Mouse (Mus musculus) right cerebral cortex, postnatal 14 days (tissue): ENCODE measurements around the gene Bik.

Source experiments
- DNase-seq: peaks from one replicate; pipeline ENCODE4 v3.0.0; 2022

Bik gene

DNA sequence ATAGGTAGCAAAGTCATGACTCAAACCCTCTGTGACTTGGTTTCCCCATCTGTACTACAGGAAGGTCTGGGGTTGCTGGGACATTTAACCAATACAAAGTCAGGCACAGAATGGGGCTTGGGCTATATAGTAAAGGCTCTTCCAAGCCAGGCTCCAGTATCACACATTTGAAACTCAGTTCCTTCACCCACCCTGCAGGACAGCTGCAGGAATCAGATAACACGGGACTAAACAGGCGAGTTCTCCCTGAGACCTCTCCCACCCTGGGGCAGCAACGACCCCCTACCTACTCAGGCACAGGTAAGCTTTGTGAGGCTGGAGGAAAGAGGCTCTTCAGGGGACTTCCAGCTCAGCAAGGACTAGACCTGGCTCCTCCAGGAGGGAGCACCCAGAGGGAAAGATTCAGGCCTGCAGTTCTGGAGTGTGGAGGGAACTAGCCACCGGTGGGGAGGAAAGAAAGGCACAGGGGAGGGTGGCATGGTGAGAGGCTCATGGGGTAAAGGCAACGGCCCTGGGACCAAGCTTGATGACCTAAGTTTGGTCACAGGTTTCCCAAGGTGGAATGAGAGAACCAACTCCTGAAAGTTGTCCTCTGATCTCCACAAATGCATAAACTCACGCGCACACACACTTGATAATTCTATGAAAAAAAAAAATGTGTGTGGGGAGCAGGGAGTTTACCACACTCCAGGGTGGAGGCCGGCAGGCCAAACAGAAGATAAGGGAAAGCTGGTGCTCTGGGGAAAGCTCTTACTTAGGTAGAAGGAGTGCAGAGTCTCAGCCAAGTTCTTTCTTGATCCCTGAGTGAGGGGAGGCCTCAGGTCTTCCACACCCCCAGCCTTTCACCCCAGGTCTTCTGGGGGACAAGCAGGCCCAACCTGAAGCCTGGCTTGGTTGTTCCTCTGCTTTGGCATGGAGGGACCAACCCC, 65.9 kb downstream of the Bik start:
- no peak for DNase-seq

DNA sequence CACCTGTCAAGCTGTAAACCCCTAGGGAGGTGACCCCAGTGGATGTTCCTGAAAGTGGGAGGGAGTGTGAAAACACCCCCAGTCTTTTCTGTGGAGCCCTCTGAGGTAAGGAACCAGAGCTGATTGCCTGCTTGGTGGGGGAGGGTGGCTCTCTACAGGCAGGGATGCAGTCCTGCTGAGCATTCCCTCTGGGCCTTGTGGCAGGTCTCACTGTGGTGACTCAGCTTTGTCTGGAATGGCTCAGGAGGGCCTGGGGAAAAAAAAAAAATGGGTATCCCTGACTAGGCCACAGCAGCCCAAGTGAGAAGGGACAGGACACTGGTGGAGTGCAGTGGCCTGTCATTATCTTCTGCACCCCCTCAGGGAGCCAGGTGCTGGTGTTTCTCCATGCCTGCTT, 66.5 kb downstream of the Bik start:
- DNase-seq, result no peak

DNA sequence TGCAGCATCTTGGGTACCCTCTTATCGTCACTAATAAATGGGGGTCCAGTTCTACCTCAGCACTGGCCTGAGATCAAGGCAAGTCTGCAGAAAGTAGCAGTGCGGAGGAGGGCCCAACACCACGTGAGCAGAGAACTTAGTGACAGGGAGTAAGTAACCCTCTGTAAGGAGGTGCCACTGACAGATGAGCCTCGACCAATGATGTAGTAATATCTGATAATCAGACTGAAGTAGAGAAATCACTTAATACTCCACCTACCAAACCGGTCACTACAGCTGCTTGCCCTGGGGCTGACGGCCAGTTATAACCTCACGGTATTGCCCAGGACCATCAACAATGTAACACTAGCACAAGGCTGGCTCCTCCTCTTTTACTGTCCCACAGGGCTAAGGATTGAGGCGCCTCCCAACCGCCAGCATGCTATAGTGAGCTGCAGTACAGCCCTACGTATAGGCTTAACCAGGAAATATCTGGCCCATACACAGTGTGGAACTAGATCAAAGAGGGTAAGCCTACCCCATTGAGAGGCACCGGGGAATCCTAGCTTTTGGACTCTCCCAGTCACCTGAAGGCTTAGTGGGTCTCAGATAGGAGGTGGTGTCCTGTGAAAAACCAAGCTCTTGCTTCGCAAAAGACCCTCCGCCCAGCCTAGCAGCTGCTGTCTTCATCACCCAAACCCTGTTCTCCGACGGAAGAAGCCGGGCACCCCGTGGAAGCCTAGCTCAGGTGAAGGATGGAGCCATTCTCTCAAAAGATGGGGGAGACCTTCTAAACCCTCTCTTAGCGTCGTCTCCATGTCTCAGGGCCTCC, 67.2 kb downstream of the Bik start:
- no peak for DNase-seq
